Mouse (Mus musculus) retina, postnatal 7 days (tissue): Measurements from ENCODE around the gene Dnajb6.

Source experiments
- DNase-seq: peaks from one replicate; pipeline ENCODE4 v3.0.0-alpha.2; 2012; ENCODE audit warnings: low read depth, low spot score

The Dnajb6 gene

DNA sequence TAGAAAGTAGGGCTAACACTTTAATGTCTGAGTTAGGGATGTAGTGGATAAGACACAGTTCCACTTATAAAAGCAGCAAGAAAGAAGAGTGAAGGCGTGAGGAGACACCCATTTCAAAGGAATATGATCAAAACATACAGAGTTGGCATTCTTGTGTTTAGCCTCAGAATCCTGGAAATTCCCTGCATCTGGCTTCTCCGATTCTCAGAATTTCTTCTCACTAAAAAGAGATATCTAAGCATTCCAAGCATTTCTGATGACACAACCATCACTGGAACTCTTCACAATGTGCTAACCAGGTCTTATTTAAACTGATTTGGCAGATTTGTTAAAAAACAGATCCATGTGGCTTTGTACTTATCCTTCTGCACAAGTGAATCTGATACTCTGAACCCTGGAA, 112.6 kb downstream of the Dnajb6 start:
- DNase-seq: no peak

- no peak for DNase-seq
Observed at GRCm38 (mm10) chr5:29852376-29852775, 116.9 kb downstream of the Dnajb6 start.

- DNase-seq: no peak
Observed at GRCm38 (mm10) chr5:29853035-29853434, 117.5 kb downstream of the Dnajb6 start.

DNA sequence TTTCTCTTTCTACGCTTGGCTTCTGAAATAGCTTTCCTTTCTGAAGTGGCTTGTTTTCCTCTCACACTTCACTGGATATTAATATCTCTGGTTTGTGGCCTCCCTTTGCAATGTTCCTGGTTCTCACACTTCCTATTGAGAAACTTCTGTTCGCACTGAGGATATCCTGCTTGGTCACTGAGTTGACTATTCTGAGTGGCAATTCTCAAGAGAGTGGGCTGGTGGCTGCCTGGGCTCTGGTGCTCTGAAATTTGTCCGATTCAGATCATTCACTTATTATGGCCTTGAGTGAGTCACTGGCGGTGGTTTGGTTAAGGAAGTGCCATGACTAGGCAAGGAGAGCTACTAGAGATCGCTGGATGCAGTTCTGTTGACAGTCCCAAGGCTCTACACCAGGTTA, 118.9 kb downstream of the Dnajb6 start:
- no peak for DNase-seq

- no peak for DNase-seq
Observed at GRCm38 (mm10) chr5:29854971-29855370, 119.5 kb downstream of the Dnajb6 start.

DNA sequence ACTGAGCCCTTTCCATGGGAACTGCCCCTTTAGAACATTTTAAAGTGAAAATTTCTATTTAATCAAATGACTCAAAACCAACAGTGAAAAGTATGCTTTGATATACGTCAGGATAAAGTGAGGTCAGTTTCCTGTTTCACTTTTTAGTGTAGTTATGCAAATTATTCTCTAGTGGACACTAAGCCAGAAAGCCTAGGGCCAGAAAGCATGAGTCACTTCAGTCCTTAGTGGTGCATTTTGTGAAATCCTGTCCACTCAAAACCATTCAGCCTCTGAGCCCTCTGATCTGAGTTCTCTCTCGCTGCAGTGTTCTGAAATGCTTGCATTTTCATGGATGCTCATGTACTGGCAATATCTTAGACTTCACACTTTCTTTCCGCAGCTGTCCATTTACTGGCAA, 126.0 kb downstream of the Dnajb6 start:
- DNase-seq: no peak

- no peak for DNase-seq
Observed at GRCm38 (mm10) chr5:29862388-29862787, 126.9 kb downstream of the Dnajb6 start.

DNA sequence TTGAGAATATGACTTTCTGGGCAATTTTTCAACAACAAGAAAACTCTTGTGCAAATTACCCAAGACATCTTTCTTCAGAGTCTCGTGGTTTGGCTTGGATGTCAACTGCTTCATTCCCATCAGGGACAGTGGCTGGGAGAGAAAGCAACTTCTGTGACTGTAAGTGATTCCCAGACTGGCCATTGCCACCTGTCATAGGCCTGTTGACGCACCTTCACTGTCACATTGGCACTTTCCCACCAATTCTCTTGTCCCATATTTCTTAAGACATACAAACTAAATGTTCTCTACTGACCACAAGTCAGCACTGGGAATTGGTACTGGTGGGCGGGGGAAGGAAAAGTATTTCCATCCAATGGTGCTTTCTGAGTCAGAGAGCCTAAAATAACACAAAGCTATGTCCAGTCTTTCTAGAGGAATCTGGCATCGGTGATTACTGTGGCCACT, 128.8 kb downstream of the Dnajb6 start:
- no peak for DNase-seq

GRCm38 (mm10) chr5:29864994-29865393, 129.5 kb downstream of the Dnajb6 start:
- DNase-seq: no peak
